Mouse (Mus musculus): Measurements from ENCODE around the gene Slc1a3.
A peak's percentile ranks its signal among the peaks of the same experiment; 100 is the strongest.

The Slc1a3 gene

DNA sequence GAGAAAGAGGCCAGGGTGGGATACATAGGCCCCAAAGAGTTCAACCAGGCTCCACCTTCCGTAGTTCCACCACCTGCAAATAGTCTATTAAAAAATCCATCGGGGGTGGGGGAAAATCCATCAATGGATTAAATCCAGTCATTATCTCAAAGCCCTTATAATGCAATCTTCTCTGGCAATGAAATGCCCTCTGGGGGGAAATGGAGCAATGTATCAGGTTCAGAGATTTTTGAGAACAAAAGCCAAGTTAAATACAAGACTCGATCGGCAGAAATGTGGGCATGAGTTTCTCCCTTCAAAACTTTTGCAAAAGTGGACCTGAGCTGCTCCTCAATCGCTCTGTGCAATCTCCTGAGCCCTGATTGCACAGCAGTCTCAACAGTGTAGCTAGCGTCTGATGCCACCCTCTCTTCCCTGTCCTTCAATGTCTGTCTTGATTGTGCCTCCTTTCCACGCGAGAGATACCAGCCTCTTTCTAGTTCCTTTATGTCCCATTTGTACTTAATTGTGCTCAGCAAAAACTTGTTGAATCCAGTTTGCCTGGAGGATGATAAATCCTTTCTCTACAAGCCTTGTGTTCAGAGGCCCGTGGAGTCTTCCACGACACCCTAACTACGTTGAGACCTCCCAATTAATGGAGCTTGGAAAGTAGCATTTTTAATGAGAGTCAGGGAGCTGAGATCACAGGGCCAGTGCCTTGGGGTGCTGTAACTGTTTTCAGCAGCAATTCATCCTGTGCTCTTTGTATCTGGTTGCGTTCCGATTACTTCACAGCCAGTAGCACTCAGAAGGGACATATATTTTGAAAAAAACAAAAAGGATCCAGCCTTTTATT lies 109.0 kb downstream of the Slc1a3 start:
- no peak for DNase-seq

DNA sequence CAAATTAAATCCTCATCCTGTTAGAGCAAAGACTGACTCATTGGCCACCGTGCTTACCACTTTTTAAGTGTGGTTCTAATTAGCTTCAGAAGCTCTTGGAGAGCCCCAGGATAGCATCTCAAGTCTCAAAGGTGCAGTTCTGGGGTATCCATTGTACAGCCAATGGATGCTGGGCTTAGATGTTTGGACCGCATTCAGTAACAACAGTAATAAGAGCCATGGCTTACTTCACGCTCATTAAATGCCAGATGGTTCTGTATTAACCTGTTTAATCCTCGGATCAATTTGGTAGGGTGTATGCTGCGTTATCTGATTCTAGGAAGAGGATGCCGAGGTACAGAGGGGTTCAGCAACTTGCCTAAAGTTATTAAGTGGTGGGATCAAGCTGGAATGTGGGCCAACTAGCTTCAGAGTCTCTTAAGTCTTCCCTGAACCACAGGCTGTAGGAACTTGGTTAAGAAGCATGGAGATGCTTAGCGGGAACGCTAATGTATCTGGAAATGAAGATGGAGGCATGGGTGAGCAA lies 114.1 kb downstream of the Slc1a3 start:
- DNase-seq, result no peak

DNA sequence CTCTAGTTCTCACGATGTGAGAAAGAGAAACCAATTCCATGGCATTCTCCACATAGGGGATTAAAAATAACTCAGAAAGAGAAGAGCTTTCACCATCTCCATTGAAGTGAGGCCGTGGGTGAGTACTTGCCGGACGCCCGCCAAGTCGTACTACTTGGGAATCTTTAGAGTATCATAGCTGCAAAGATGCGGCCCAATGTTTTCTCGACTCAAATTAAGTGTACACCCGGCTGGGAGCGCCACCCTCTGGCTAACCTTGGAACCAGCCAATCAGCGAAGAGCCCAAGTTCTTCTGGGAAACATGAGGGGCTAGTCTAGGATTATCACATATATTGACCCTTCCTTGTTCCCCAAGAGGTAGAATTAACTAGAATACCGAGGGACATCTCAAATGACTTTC lies 115.3 kb downstream of the Slc1a3 start:
- no peak for DNase-seq

DNA sequence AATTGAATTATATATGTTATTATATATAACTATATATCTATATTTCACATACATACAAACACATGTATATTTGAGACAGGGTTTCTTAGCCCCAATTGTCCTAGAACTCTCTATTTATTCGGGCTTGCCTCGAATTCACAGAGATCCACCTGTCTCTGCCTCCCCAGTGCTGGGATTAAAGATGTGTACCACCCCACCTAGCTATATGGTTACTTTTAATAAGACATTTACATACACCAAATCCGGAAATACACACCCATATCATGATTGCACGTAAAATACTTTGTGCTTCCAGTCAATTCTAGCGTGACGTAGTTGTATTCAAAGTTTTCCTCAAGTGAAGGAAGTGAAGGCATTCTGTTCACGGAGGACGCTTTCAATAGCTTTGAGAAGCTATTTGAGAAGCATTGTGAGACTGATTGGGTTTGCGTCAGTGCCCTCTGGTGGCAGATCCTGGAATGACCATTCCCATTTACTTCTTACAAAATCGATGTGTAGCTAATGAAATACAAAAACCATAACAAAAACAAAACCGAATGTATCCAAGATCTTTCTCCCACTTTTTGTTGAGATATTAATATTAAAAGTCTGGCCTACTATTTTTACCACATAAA lies 121.0 kb downstream of the Slc1a3 start:
- DNase-seq, result peak; percentile 79

DNA sequence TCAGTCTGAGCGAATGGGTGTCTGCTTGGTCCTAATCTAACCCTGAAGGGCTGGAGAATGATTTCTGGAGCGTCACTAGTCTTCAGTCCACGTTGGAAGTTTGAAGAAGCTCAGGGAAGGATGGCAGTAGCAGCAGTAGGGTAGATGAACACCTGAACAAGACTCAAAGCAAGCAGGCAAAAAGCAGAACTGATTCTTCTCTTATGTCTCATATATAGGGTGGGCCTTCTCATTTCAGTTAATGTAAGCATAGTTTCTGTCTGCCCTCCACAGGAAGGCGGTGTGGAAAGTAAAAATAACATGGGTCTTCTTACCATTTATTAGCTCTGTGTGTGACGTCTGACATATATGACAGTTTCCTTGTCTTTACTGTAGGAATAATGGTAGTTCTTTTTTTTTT lies 122.5 kb downstream of the Slc1a3 start:
- no peak for DNase-seq

DNA sequence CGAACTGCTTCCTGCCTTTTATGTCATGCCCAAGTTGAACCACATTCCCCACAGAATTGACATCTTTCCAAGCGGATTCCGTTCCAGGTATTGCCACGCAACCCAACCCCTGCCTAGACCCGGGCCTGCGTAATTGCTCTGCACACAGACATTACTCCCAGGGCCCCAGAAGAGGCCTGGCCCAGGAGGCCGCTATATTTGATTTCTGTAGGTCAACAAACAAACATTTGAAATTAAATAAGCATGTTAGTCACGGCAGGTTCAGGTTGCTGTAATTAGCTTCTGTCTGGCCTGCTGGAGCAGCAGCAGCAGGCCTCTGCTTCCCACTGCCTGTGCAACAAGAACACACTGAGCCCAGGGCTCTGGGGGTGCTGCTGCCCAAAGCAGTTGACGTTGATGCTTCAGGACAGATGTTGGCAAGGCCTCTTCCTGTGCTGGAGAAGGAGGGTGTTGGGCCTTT lies 123.7 kb downstream of the Slc1a3 start:
- DNase-seq, result no peak
